Mouse (Mus musculus): ENCODE measurements around the gene Lcn2.
A peak's percentile ranks its signal among the peaks of the same experiment; 100 is the strongest.
"Not testable (repeated sequence)": the region's sequence is repeated elsewhere in the genome, so short reads cannot be mapped to it uniquely, and the experiment has no call there.

Gene Lcn2

GRCm38 (mm10) chr2:32367315-32367714 is 20.7 kb downstream of the Lcn2 start:
- DNase-seq (ENCODE audit: low read depth, low spot score) = no peak

GRCm38 (mm10) chr2:32364121-32364520 is 23.9 kb downstream of the Lcn2 start:
- DNase-seq (ENCODE audit: low read depth, low spot score) = no peak

DNA sequence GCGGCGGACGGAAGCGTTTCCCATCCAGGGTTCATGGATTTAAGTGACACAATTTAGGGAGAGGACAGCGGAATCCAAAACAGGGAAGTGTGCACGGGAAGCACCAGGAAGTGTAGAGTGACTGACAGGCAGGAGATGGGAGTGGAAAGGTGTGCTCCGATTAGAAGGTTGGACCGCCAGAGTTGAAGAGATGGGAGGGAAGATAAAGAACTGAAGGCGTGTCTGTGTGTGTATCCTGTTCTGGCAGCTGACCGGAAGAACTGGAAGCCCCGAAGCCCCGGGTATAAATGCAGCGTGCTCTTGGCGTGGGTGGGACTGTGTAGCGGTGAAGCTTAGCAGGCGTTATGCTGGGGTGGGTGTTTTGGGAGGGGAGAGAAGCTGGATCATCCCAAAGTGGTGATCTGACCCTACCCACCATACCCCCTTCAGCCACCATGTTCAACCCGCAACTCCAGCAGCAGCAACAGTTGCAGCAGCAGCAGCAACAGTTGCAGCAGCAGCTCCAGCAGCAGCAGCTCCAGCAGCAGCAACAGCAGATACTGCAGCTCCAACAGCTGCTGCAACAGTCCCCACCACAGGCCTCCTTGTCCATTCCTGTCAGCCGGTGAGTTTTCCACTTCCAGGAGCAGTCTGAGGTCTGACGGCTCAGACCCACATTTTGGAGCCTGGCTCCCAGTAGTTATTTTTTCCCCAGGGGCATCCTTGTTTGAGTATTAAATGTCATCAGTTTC is 24.5 kb downstream of the Lcn2 start:
- DNase-seq (ENCODE audit: low read depth, low spot score) = peak; percentile 50

DNA sequence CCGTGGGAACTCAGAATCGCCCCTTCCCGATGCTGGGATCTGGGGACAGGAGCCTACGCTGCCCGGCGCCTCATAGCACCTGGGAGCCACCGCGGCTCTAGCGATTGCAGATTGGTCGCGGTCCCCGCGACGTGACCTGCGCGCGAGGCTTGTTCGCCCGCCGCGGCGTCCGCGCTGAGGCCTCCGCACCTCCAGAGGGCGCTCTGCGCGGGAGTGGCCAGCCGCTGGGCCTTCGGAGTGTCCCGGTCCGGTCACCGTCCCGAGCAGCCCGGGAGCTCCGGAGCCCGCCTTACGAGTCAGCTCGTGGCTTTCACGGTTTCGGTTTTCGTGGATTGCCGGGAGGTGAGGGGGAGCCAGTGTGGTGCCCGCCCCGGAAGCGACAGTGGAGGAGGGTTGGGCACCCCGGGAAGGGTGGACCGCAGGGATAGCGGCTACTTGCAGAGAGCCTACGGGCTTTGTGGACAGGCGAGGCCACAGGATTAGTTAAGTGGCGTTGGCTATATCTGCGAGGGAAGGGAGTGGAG is 25.2 kb downstream of the Lcn2 start:
- DNase-seq (ENCODE audit: low read depth, low spot score) = peak; percentile 82

GRCm38 (mm10) chr2:32362274-32362673 is 25.8 kb downstream of the Lcn2 start:
- DNase-seq (ENCODE audit: low read depth, low spot score) = not testable (repeated sequence)

DNA sequence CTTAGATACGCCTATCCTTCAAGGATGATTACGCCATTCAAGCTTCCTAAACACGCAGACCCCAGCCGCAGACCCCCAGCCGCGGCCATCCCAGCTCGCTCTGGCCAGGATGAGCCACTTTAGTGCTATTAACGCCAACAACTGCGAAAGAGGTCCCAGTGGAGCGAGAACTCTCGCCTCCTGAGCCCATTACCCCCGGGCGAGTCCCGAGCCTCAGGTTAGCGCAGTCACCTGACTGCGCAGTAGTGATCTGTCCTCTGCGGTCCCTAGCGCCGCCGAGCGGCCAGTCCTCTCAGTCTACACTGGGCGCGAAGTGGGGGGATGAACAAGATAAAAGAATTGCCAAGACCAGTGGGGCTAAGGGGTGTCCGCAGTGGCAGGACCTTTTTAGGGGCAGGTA is 26.6 kb downstream of the Lcn2 start:
- peak; percentile 67 for DNase-seq (ENCODE audit: low read depth, low spot score)

DNA sequence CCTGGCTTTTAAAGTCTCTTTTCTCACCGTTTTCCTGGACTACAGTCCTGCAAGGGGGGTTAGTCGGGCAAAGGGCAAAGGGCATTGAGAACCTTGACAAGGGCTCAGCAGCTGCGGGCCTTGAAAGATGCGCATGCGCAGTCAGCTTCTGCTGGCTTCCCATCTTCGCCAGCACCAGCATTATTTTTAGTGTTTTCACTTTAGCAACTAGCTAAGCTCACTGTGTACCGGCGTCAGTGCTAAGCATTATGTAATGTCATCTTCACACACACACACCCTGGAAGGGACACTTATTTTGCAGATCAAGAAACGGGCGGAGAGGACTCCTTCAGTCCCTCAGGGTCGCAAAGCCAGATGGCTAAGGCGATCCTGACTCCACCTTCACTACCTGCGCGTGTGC is 27.3 kb downstream of the Lcn2 start:
- peak; percentile 70 for DNase-seq (ENCODE audit: low read depth, low spot score)

DNA sequence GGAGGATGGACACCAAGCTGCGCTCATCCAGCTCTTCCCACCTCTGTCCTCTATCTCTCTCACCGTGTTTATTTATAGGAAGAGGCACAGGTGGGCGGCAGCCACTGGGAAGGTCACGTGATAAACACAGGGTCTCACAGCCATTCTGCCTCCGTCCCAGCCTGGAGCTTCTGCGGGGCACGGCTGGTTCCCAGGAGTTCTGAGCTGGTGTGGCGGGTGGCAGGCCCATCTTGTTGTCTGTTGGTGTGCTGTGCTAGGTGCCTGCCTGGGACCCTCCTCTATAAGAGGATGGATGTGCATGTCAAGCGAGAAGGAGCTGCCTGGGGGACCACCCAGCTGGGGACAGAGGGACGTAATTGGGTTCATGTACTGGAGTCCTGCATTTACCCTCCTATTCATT is 29.7 kb downstream of the Lcn2 start:
- DNase-seq (ENCODE audit: low read depth, low spot score) = no peak

DNA sequence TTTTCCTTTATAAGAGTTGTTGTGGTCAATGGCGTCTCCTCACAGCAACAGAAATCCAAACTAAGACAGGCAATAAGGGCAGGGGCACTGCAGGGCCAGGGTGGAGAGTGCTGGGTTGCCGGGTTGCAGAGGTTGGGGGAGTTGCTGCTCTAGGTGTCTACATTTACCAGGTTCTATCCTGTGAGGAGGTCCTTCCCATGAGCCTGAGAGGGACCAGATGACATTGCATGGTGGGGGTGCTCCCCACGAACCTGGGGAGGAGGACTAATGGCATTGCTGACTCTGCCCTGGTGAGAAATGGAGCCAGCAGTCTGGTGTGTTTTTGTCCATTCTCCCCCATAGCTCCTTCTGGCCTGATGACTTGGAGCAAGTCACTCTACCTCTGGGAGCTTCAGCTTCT is 30.3 kb downstream of the Lcn2 start:
- no peak for DNase-seq (ENCODE audit: low read depth, low spot score)

DNA sequence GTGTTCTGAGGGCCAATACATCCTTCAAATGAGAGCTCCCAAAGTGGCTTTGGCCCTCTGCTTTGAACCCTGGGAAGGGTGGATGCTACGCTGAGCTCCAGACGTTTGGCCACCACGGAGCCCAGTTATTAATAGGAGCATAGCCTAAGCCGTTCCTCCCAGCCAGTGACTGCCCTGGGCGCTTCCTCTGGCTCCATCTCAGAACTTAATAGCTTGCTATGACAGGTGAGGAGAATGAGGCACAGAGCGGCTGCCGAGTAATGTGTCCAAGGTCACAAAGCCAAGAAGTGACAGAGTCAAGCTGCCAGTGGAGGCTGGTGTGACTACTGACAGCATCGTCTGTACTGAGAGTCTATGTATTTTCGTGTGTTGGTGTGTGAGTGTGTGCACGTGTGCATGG is 31.8 kb downstream of the Lcn2 start:
- DNase-seq (ENCODE audit: low read depth, low spot score) = no peak

DNA sequence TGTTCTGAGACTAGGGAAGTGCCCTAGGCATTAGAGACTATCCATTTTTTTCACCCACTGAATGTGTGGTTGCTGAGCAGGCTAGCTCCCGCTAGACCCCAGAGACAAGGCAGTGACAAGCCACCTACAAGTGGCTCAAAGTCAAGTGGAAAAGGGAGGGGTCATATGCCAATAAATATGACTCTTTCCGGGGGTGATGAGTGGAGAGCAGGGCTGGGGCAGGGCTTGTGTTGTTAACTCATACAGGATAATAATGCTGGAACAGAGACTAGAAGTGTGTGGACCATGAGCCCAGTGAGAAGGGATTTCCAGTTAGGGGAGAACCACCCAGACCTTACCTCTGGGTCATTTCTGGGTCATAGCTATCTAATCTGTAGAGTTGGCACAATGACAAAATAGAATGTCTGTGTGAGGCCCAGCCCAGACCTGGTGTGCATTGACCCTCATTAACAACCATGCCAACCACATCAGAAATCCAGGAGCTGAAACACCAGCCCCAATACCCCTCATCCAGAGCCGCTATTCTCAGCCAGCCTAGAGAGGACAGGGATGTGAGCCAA is 33.6 kb downstream of the Lcn2 start:
- DNase-seq (ENCODE audit: low read depth, low spot score) = no peak

- DNase-seq (ENCODE audit: low read depth, low spot score) = no peak
Measured at GRCm38 (mm10) chr2:32353836-32354235, 34.2 kb downstream of the Lcn2 start.

- DNase-seq (ENCODE audit: low read depth, low spot score) = peak; percentile 57
Measured at GRCm38 (mm10) chr2:32353007-32353542, 35.0 kb downstream of the Lcn2 start, which contains the start of gene Dnm1. Gene Dnm1, minus strand, starts transcription at chr2:32353338.

DNA sequence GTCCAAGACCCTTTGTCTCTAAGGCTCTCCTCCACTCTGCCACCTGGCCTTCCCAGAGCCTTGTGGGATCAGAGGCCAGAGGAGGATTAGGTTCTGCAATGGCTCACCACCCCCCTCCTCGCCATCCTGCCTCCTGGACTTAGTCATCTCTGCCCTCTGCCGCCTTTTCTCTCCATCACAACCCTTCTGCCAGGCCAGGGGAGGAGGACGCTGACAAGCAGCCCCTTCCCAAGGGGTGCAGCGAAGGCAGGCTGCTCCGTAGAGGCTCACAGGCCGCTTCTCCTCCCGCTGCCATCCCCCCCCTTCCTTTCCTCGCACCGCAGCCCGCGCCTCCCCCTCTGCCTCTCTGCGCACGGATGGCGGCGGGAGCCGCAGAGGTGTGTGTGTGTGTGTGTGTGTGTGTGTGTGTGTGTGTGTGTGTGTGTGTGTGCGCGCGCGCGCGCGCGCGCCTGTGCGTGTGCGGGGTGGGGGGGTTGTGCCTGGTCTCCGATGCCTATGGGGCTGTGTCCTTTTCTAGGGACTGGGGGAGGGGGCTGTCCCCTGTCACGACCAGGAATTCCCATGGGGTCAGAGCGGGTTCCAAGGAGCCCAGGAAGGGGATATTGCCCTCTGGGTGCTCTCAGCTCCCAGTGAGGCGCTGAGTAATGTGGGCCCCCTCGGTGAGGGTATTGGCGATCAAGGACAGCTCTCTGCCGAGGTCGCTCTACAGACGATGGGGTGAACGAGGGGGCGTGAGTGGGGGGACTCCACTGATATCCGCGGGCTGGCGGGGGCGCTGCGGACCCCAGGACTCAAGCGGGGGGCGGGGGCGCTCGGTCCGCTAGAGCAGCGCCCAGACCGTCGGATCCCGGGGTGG is 35.7 kb downstream of the Lcn2 start, which contains the start of gene Ciz1:
Gene Ciz1, plus strand, starts transcription at position 177 of the 856 bp plus-strand sequence.
- no peak for DNase-seq (ENCODE audit: low read depth, low spot score)

- DNase-seq (ENCODE audit: low read depth, low spot score) = no peak
Measured at GRCm38 (mm10) chr2:32351471-32351961, 36.5 kb downstream of the Lcn2 start.

DNA sequence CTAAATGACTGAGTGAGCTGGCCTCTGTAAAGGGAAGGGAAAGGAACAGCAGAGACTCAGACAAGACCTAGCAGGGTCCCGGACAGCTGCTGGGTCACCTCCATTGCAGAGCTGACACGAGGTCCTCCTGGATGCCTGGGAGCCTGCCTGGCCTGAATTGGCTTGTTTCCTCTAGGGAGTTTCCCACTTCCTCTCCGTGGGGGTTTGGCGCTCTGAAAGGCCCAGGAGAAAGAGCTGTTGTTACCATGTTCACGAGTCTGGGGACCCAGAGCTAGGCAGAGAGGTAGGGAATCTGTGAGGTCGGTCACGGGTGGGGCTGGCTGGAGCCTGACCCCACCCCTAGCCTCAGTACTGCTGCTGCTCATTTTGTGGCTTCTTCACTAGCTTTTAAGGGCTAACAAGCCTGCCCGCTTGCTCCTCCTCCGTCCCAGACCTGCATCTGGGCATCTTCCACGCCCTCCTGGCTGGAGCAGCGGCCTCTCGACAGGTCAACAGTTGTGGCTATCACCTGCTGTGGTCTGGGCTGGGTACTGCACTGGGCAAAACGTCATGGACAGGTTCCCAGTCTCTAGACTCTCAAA is 37.5 kb downstream of the Lcn2 start:
- DNase-seq (ENCODE audit: low read depth, low spot score) = no peak

DNA sequence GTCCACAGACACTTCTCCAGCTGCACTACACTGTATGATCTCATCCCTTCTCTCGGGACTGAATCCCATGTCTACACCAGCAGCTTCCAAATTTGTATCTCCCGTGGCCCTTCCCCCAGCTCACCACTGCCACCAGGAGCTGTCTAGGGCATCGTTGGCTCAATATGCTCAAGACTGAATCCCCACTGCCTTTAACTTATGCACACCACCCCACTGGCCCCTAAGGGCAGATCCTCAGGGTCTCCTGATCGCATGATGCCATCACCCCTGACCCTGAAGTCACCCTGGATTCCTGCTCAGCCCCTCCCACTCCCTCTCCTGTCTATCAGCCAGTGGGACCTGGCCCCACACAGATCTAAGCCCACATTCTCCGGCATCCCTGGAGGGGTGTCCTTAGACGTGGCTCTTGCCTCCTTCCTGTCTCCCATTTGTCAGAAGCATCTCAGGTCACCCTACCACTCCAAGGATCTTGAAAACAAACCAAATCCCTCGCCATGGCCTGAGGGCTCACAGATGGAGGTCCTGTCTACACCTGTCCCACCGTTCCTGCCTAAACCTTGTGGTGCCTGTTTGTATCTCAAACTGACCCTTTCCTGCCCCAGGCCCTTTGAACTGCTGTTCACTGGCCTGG is 38.3 kb downstream of the Lcn2 start:
- no peak for DNase-seq (ENCODE audit: low read depth, low spot score)

- DNase-seq (ENCODE audit: low read depth, low spot score) = no peak
Measured at GRCm38 (mm10) chr2:32348311-32348710, 39.7 kb downstream of the Lcn2 start.

DNA sequence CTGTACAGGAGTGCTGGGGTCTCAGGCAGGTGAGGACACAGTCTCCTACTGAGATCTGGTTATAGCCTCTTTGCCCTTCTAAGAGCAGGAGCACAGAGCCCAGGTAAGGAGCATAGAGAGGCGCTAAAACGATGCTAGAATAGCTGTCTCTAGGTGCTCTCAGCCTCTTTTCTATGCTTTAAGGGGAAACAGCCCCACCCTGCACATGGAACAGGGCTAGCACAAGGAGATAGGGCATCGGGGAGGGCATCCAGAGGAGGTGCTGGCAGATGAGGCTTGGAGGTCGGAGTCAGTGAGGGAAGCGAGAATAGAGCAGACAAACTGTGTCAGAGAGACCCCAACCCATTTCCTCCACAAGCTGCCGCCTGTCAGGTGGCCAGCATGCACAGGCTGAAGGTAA is 41.0 kb downstream of the Lcn2 start:
- no peak for DNase-seq (ENCODE audit: low read depth, low spot score)

- DNase-seq (ENCODE audit: low read depth, low spot score) = no peak
Measured at GRCm38 (mm10) chr2:32344598-32345321, 43.3 kb downstream of the Lcn2 start.
